Mouse (Mus musculus) hindbrain, embryonic 12.5 days (tissue): ENCODE results near the gene Shmt2. TPM values are rescaled to one million over a fixed set of nuclear protein-coding genes. Genes with fewer than 3 reads are reported as not detected.

Source experiments
- ATAC-seq: fragments of 200-750 bp; cut with Nextera tagmentation; 2 replicates; pipeline ENCODE4 v1.8.0; 2017; ENCODE audit warnings: moderate TSS enrichment; ENCODE audit not compliant: low FRiP score
- H3K27ac ChIP-seq: fragments of 300-500 bp; sonication (generic); 2 replicates; pipeline ENCODE4 v1.5.1; 2016; ENCODE audit warnings: mild to moderate bottlenecking
- H3K27me3 ChIP-seq: fragments of 300-500 bp; sonication (generic); 2 replicates; pipeline ENCODE4 v1.6.1; 2016; ENCODE audit warnings: mild to moderate bottlenecking
- H3K36me3 ChIP-seq: fragments of 300-500 bp; sonication (generic); 2 replicates; pipeline ENCODE4 v1.6.1; 2016; ENCODE audit warnings: mild to moderate bottlenecking
- H3K4me1 ChIP-seq: fragments of 300-500 bp; sonication (generic); 2 replicates; pipeline ENCODE4 v1.6.1; 2016
- H3K4me2 ChIP-seq: fragments of 300-500 bp; sonication (generic); replicated peaks from 2 replicates; pipeline ENCODE4 v1.6.1; 2016; ENCODE audit warnings: mild to moderate bottlenecking
- H3K4me3 ChIP-seq: fragments of 300-500 bp; sonication (generic); 2 replicates; pipeline ENCODE4 v1.5.1; 2016; ENCODE audit warnings: mild to moderate bottlenecking
- H3K9ac ChIP-seq: fragments of 300-500 bp; sonication (generic); 2 replicates; pipeline ENCODE4 v1.6.1; 2016; ENCODE audit warnings: mild to moderate bottlenecking, moderate library complexity
- H3K9me3 ChIP-seq: fragments of 300-500 bp; sonication (generic); replicated peaks from 2 replicates; pipeline ENCODE4 v1.6.1; 2016; ENCODE audit warnings: mild to moderate bottlenecking
- WGBS: fragments of 180-500 bp; shearing (Covaris S2); methylation state at CpG from one replicate; pipeline ENCODE4 v1.1.7; 2016; 5-methylcytosine and 5-hydroxymethylcytosine counted together
- polyA plus RNA-seq: library from polyadenylated mRNA; unstranded; fragments of >200 nt; fragmentation: Nextera tagmentation; extraction: Ambion mirVana; gene quantifications from 2 replicates; pipeline ENCODE4 v1.2.1, GENCODE M21; 2016

Shmt2 gene
- polyA plus RNA-seq, 1 experiment from 2014 or later = 67.1 TPM

DNA sequence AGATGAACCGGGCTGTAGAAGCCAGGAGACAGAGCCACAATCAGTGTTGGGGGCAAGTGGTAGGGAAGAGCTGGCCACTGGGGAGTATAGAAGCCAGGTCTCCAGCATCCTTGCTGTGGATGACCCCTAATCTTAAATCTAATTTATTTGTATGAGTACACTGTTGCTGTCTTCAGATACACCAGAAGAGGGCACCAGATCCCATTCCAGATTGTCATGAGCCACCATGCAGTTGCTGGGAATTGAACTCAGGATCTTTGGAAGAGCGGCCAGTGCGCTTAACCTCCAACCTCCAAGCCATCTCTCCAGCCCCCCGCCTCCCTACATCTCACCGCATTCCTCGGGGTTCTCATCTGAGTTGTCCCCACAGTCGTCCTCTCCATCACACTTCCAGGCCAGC is 24.3 kb upstream of the Shmt2 start:
- H3K4me1 ChIP-seq = peaks cover 6% of the 10 kb centered on the region; the same call in 1 of the 2 replicates
- WGBS = 93% methylated on average over 7 of the region's 7 CpGs
- no peak overlapping the region for H3K27ac ChIP-seq
- H3K27me3 ChIP-seq = no peaks in the 10 kb centered on the region
- H3K9ac ChIP-seq = no peak overlapping the region
- H3K4me2 ChIP-seq = no peak overlapping the region
- H3K4me3 ChIP-seq = no peak overlapping the region
- no peaks in the 10 kb centered on the region for H3K9me3 ChIP-seq
- ATAC-seq = no peak
- peaks cover 99% of the 10 kb centered on the region for H3K36me3 ChIP-seq

DNA sequence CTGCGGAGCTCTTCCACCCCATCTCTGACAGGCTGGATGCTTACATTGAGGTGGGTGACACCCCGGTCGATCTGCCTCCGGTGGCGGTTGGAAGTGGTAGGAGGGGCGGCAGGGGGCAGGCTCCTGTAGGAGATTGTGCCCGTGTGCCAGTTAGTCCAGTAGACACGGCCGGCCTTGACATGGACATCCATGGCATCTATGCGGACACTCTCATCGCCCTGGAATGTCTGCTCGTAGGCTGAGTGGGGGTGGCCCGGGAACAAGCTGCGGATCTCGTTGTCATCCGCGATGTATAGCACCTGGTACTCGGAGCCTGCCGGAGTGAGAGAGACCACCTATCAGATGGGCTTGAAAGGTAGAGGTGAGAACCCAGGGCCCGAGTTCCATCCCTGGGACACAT is 22.1 kb upstream of the Shmt2 start:
- H3K4me3 ChIP-seq = no peak overlapping the region
- no peaks in the 10 kb centered on the region for H3K9me3 ChIP-seq
- H3K36me3 ChIP-seq = peaks cover 98% of the 10 kb centered on the region
- no peak overlapping the region for H3K27ac ChIP-seq
- peaks cover 6% of the 10 kb centered on the region; the same call in 1 of the 2 replicates for H3K4me1 ChIP-seq
- no peak overlapping the region for H3K4me2 ChIP-seq
- no peak for ATAC-seq
- 92% methylated on average over 20 of the region's 20 CpGs for WGBS
- no peak overlapping the region for H3K9ac ChIP-seq
- no peaks in the 10 kb centered on the region for H3K27me3 ChIP-seq

- 85% methylated on average over 3 of the region's 3 CpGs for WGBS
- H3K9ac ChIP-seq = no peak overlapping the region
- H3K36me3 ChIP-seq = peaks cover 98% of the 10 kb centered on the region
- H3K4me2 ChIP-seq = no peak overlapping the region
- H3K9me3 ChIP-seq = no peaks in the 10 kb centered on the region
- H3K4me1 ChIP-seq = peaks cover 6% of the 10 kb centered on the region; the same call in 1 of the 2 replicates
- no peak overlapping the region for H3K27ac ChIP-seq
- ATAC-seq = no peak
- no peak overlapping the region for H3K4me3 ChIP-seq
- no peaks in the 10 kb centered on the region for H3K27me3 ChIP-seq
These were observed 21.7 kb upstream of the Shmt2 start for GRCm38 (mm10) chr10:127543916-127544315.

GRCm38 (mm10) chr10:127542720-127543119 is 20.5 kb upstream of the Shmt2 start:
- H3K4me1 ChIP-seq = peaks cover 8% of the 10 kb centered on the region; the same call in 1 of the 2 replicates
- H3K4me3 ChIP-seq = no peak overlapping the region
- no peak overlapping the region for H3K9ac ChIP-seq
- peaks cover 91% of the 10 kb centered on the region for H3K36me3 ChIP-seq
- ATAC-seq = no peak
- no peaks in the 10 kb centered on the region for H3K9me3 ChIP-seq
- 0 out of 2 replicates have a peak, but pooled peaks cover 1% of the 10 kb centered on the region for H3K27me3 ChIP-seq
- H3K4me2 ChIP-seq = no peak overlapping the region
- 41% methylated on average over 6 of the region's 6 CpGs for WGBS
- peak overlapping the region; percentile 49; the same call in 1 of the 2 replicates for H3K27ac ChIP-seq

- 69% methylated on average over 13 of the region's 13 CpGs for WGBS
- peak; percentile 9; the same call in 1 of the 2 replicates for ATAC-seq
These were observed 19.8 kb upstream of the Shmt2 start for GRCm38 (mm10) chr10:127542084-127542483.

GRCm38 (mm10) chr10:127541510-127541909 is 19.3 kb upstream of the Shmt2 start:
- peaks cover 6% of the 10 kb centered on the region; the same call in 1 of the 2 replicates for H3K27me3 ChIP-seq
- peaks cover 79% of the 10 kb centered on the region for H3K36me3 ChIP-seq
- H3K9me3 ChIP-seq = no peaks in the 10 kb centered on the region
- H3K4me3 ChIP-seq = no peak overlapping the region
- no peak for ATAC-seq
- no peak overlapping the region for H3K4me2 ChIP-seq
- peaks cover 17% of the 10 kb centered on the region for H3K4me1 ChIP-seq
- H3K27ac ChIP-seq = no peak overlapping the region
- WGBS = 96% methylated on average over 8 of the region's 8 CpGs
- no peak overlapping the region for H3K9ac ChIP-seq

More at GRCm38 (mm10) chr10:127542084-127542483, 19.8 kb upstream of the Shmt2 start:
- Histone ChIP-seq H3K4me1 (peaks cover 12% of the 10 kb centered on the region; the same call in 1 of the 2 replicates), H3K27me3 (0 out of 2 replicates have a peak, but pooled peaks cover 3% of the 10 kb centered on the region), H3K9ac (no peak overlapping the region), H3K9me3 (no peaks in the 10 kb centered on the region), H3K4me3 (no peak overlapping the region), H3K36me3 (peaks cover 85% of the 10 kb centered on the region), H3K4me2 (no peak overlapping the region), H3K27ac (peak overlapping the region; percentile 49; the same call in 1 of the 2 replicates)

GRCm38 (mm10) chr10:127537854-127538583 is 15.8 kb upstream of the Shmt2 start:
- peaks cover 45% of the 10 kb centered on the region for H3K36me3 ChIP-seq
- H3K9me3 ChIP-seq = no peaks in the 10 kb centered on the region
- peak overlapping the region; percentile 58 for H3K27ac ChIP-seq
- peaks cover 49% of the 10 kb centered on the region for H3K4me1 ChIP-seq
- no peak overlapping the region for H3K9ac ChIP-seq
- ATAC-seq = peak; percentile 39
- 26% methylated on average over 7 of the region's 7 CpGs for WGBS
- peaks cover 41% of the 10 kb centered on the region for H3K27me3 ChIP-seq
- H3K4me3 ChIP-seq = no peak overlapping the region
- H3K4me2 ChIP-seq = no peak overlapping the region

- peak; percentile 51; the same call in 1 of the 2 replicates for ATAC-seq
- H3K4me2 ChIP-seq = 0 out of 2 replicates have a peak overlapping the region, but pooled peaks have one; percentile 11
- WGBS = 11% methylated on average over 8 of the region's 8 CpGs
- peaks cover 53% of the 10 kb centered on the region for H3K27me3 ChIP-seq
- H3K4me1 ChIP-seq = peaks cover 54% of the 10 kb centered on the region
- H3K4me3 ChIP-seq = no peak overlapping the region
- no peak overlapping the region for H3K9ac ChIP-seq
- H3K36me3 ChIP-seq = peaks cover 32% of the 10 kb centered on the region
- no peaks in the 10 kb centered on the region for H3K9me3 ChIP-seq
- peak overlapping the region; percentile 88 for H3K27ac ChIP-seq
These were observed 14.5 kb upstream of the Shmt2 start for GRCm38 (mm10) chr10:127536586-127537314.

DNA sequence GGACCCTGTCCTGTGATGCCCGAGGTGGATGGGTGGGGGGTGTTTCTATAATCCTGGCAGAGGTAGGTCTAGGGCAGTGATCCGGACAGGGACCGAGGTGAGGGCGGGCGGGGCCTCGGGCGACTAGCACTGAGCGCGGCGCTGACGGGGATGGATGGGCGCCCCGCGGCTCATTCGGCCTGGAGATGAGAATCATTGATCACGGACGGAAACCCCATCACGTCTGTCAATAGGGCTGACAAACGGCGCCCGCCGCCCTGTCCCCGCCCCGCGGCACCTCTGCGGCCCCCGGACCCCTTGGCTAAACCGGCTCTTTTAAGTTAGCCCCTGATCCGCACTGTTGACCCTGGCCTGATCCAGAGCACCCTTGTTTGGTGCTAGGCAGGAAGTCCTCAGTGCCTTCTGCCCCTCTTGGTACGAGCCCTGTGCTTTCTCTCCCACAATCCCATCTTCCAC is 12.7 kb upstream of the Shmt2 start:
- H3K4me1 ChIP-seq = peaks cover 72% of the 10 kb centered on the region
- WGBS = under 1% methylated on average over 21 of the region's 30 CpGs
- H3K4me2 ChIP-seq = peak overlapping the region; percentile 82
- peaks cover 14% of the 10 kb centered on the region for H3K36me3 ChIP-seq
- ATAC-seq = peak; percentile 35
- peak overlapping the region; percentile 88 for H3K27ac ChIP-seq
- H3K9ac ChIP-seq = peak overlapping the region; percentile 81; the same call in 1 of the 2 replicates
- peaks cover 71% of the 10 kb centered on the region for H3K27me3 ChIP-seq
- no peaks in the 10 kb centered on the region for H3K9me3 ChIP-seq
- H3K4me3 ChIP-seq = peak overlapping the region; percentile 57

GRCm38 (mm10) chr10:127534036-127534928 is 12.0 kb upstream of the Shmt2 start, which contains the start of gene Nxph4:
Gene Nxph4, minus strand, starts transcription at chr10:127534559.
- Histone ChIP-seq H3K27ac (peak within 1 kb of the TSS; percentile 88), H3K4me3 (peak within 1 kb of the TSS; percentile 57), H3K4me1 (peaks cover 79% of the 10 kb centered on the region), H3K36me3 (peaks cover 9% of the 10 kb centered on the region), H3K9me3 (no peaks in the 10 kb centered on the region), H3K9ac (peak within 1 kb of the TSS; percentile 81), H3K27me3 (peaks cover 78% of the 10 kb centered on the region), H3K4me2 (peak within 1 kb of the TSS; percentile 82)
- under 1% methylated on average over 49 of the region's 78 CpGs for whole genome bisulfite sequencing
- no peak for ATAC-seq

- Histone ChIP-seq H3K9ac (peak overlapping the region; percentile 62; the same call in 1 of the 2 replicates), H3K4me1 (peaks cover 95% of the 10 kb centered on the region), H3K27ac (peak overlapping the region; percentile 88), H3K27me3 (peaks cover 100% of the 10 kb centered on the region), H3K9me3 (no peaks in the 10 kb centered on the region), H3K36me3 (no peaks in the 10 kb centered on the region), H3K4me3 (peak overlapping the region; percentile 57), H3K4me2 (peak overlapping the region; percentile 82)
- no peak for ATAC-seq
- WGBS = 0% methylated on average over 4 of the region's 4 CpGs
These were observed 9.3 kb upstream of the Shmt2 start for GRCm38 (mm10) chr10:127531548-127531947.
